Mouse (Mus musculus) R1 (cell line): ENCODE measurements around the gene Fam172a.

Source experiments
- DNase-seq: peaks from one replicate; pipeline ENCODE4 v3.0.0-alpha.2; 2018; ENCODE audit warnings: low read depth, low spot score

Gene Fam172a

DNA sequence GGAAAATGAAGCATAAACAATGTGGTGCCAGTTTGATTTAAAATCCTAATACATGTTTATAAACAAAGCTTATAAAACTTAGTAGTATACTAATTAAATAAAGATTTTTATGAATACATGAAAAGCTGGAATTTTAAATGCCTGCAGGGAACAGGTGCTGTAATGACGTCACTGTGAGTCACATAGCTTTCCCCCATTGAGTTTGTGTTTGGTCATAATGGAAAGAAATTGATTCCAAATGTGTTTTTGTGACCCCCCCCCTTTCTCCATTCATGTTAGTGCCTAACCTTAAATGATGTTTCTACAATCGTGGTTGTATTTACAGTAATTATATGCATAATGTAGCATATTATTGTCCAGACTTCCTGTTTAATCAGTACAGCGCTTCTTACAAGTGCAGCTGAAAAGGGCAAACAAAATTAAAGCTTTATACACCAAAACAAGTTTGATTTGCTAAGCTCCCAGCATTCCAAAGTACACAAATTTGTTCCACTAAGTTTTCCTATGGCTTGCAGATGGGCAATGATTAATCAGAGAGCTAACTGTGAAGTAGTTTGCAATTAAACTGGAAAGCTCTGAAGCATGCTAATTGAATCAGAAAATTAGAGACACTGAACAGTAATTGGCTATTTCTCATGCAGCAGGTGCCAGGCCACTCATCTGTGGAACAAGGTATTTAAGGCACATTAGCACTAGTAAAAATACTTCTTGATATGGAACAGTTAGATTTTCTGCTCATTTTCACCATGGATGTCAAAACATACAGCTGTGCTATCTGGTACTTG lies 398.1 kb downstream of the Fam172a start:
- DNase-seq, result no peak

DNA sequence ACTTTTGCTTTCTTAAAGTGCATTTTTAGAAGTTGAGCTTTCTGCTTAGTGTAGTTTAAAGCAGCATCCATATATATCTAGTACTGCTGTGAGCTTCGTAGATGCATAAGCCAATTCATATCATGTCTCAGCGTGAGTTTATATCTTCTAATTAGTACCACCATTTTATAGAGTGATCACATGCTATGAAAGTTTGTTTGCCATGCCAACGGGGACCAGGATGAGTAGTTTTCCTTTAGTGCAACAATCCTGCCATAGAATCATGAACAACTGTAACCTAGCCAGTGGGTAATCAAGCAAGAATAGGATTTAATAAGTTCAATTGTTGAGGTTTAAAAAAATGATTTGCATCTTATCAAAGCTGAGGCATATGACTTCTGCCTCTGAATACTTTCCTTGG lies 398.8 kb downstream of the Fam172a start:
- no peak for DNase-seq

DNA sequence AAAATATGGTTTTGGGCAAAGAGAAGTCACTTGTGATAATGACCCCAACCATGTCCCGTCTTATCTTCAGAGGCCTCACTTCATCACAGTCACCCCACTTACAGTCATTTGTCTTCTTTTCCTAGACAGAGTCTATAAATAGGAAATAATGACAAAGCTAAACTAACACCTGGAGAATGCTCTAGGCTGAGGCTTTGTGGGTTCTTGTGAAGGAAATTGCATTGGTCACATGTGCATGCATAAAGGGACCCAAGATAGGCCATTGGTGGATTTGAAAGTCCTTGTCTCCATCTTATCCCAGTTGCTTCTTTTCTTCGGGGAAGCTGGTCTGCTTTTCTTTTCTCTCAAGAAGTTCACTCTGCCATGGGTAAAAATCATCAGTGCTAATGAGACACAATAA lies 400.5 kb downstream of the Fam172a start:
- no peak for DNase-seq

DNA sequence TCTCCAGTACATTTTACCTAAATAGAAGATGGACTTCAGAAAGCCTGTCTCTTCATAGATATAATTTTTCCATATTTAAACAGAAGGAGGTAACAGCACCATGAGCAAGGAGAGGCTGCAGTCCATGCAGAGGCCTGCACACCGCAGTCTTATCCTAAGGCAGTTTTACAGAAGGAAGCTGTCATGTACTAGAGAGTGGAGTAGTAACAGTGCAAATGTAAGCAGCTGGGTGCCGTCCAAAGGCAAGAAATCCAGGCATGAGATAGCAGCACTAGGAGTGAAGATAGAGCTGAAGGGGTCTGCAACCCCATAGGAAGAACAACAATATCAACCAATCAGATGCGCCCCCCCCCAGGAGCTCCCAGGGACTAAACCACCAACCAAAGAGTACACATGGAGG lies 403.0 kb downstream of the Fam172a start:
- no peak for DNase-seq

DNA sequence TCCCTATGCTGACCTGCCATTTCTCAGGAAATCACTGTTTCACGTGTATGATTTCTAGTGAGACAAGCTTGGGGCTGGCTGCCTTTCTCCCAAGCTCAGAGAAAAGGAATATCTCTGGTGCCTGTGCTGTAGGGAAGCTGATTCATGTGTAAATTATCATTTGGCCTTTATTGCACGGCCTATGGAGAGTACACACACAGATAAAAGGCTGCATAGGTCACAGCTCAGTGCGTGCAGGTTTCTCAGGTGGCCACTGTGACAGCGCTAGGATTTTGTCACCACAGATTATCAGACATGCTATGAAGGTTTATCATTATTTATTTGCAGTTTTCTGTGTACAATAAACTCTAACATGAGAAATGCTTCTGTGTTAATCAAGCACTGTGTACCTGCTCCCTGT lies 408.8 kb downstream of the Fam172a start:
- no peak for DNase-seq

DNA sequence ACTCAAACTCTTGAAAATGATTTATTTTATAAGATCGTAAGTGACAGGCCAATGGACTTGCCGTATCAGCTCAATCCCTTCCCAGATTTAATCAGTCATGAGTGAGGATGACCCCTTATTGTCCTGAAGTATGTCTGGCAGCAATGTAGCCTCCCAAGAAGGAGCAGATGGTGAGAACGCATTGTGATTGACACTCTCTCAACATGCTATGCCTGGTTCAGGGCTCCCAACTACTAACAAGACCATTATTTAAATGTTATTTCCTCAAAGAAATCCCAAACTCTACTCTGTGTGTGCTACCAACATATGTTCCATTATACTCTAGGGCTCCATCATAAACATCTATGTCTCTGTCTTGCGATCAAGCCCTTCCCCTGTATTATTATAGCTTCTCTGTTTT lies 412.1 kb downstream of the Fam172a start:
- no peak for DNase-seq

DNA sequence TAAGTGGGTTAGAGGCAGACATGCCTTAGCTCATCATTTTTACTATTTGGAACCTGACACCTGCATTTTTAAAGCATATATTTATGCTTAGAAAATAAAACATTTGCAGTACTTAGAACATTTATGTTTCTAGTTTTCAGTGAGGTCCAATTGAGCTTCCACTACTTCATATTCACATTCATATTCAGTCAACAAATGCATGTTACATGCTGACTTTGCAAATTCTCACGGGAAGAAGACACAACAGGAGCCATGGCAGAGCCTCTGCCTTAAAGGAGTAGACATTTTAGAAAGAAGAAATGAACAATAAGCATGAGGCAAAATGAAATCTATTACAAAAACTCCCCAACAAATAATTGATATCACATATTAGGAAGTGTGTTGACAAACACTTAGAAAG lies 416.9 kb downstream of the Fam172a start:
- DNase-seq, result no peak

DNA sequence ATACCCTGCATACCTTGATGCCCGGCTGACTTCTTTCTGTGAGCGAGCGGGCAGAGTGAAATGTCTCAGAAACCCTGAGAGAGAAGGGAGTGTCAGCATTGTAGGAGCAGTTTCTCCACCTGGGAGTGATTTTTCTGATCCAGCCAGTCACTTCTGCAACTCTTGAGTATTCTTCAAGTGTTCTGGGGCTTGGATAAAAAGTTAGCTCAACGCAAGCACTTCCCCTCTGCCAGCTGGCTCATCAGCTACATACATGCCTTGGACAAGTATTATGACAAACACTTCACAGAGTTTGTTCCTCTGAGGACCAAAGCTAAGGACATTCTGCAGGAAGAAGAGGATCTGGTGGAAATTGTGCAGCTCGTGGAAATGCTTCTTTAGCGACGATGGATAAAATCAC lies 420.2 kb downstream of the Fam172a start:
- DNase-seq, result no peak

DNA sequence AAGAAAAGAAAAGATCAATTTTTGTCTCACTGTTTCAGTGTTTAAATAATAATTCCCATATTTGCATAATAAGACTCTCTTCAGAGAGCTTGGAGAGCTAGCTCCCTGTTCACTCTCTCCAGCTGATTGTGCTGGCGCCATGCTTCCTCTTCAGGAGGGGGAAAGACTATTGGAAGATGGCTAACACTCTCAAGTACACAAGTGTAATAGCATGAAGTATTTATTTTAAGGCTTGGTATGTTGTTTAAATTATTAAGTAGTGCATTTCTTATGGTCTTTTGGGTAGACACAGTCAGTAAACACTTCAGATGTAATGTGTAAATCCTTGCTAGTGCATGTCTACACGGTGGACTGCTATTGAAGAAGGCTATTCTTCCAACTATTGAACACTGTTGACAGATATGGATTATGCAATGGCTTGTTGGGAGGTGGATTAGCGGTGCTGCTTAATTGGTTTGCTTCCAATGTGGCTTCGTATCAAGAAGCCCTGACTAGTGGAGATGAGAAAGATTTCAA lies 422.1 kb downstream of the Fam172a start:
- no peak for DNase-seq

DNA sequence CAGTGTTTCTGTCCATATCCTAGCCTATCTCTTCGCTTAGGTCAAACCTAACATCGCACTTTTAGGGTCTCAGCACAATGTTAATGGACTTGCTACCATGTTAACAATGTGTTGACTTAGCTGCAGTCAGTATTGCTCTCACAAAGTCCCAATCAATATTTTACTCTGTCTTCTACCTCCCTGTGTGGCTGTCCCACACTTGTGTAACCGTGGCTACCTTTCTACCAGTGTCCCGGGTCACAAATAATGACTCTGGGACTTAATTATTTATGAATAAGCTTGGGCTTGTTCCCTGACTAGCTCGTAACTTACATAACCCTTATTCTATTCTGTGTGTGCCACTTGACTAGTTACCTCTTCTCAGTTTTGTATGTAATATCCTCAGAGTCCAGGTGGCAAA lies 455.6 kb downstream of the Fam172a start:
- DNase-seq, result no peak

DNA sequence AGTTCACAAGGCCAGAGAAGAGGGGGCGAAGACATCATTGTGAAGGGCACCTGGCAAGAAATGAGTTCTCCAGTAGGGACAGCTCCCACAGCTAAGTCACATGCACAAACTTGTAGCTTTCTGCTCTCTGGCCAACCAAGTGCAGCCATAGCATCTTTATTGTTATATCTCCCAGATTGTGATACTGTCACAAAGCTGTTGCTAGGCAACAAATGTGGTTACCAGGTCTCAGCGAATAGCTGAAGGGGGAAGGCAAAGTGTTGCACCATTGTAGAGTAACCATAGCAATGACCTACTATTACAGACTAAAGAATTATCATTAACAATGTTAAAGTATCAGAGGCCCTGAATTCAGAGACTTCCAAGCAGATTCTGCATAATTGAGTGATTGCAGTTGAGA lies 460.3 kb downstream of the Fam172a start:
- DNase-seq, result peak; percentile 36

DNA sequence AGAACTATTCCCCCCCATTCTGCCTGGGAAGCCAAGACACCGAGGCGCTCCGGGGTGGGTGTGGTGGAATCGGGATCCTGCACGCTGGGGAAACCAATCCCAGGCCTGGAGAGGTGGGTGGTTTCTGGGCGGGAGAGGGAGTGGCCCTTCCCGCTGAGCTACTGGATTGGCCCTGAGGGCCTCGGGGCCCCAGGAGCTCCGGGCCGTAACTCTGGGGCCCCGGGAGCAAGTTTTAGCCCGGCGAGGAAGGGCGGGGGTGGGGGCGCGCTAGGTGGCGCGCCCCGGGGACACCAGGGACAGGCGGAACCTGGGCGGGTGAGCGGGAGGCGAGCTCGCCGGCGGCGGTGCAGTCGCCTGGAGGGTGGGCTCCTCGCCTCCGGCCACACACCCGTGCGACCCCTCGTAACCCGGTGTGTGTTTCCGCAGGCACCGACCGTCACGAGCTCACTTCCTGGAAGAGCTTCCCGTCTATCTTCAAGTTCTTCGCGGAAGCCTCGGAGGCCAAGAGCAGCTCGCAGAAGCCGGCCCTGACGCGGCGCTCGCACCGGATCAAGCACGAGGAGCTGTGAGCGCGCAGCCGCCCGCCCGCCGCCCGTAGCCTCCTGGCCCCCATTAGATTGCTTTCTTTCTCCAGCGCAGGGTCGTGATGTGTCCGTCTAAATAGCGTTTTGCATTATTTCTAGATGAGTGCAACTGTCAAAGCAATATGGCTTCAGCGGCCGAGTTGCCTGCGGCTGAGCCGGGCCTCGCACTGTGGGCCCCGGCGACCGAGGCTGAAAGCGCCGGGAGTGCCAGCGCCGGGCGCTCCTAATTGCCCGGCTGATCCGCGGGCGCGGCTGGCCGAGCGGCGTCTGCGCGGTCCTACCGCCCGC lies 461.5 kb downstream of the Fam172a start:
- peak; percentile 92 for DNase-seq

DNA sequence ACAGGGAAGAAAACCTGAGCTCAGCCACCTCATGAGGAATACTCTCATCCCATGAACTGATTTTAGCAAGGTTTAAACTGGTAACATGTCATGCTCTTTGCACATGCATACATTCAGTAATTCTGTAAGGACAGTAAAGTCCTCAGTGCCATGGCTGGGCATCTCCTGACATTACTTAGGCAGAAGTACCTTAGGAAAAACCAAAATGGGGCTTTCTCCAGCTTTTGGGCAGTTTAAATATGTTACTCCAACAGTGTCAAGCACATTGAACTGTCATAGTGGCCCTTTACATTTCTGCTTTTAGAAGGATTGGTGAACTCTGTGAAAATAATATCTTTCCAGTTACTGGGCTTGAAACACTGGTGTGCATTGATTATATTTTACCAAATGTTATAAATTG lies 463.1 kb downstream of the Fam172a start:
- DNase-seq, result no peak

DNA sequence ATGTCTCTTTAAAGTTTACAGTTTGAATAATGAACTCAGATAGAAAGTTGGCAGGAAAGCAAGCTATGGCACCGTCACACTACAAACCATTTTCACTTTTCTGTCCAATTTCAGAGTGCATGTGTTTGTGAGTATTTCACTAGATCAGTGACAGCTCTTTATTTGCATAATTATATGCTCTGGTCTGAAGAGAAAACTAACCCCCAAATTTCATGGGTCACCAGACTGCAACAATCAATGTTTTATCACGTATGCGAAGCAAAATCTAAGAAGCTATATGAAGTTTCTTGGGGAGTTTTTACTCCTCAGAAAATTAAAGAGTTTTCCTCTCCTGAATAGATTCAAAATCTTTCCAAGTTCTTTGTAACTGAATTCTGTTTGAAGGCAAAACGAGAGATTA lies 466.3 kb downstream of the Fam172a start:
- no peak for DNase-seq

DNA sequence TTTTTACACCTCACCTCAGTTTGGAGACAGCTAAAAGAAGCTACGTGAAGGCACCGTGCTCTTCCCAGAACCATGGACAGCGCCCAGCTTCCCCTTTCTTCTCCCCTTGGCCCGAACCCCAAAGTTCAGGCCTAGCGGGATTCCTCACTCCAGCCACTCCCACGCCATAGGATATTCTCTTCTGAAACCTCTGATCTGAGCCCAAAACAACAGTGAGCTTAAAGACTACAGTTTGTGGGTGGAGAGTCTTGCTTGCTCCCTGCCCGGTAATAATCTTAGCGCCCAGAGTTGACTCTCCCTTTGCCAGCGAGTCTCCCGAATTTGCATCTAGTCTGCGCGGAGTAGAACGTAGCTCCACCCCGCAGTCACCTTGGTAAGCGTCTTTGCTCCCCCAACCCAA lies 469.5 kb downstream of the Fam172a start:
- DNase-seq, result peak; percentile 58

DNA sequence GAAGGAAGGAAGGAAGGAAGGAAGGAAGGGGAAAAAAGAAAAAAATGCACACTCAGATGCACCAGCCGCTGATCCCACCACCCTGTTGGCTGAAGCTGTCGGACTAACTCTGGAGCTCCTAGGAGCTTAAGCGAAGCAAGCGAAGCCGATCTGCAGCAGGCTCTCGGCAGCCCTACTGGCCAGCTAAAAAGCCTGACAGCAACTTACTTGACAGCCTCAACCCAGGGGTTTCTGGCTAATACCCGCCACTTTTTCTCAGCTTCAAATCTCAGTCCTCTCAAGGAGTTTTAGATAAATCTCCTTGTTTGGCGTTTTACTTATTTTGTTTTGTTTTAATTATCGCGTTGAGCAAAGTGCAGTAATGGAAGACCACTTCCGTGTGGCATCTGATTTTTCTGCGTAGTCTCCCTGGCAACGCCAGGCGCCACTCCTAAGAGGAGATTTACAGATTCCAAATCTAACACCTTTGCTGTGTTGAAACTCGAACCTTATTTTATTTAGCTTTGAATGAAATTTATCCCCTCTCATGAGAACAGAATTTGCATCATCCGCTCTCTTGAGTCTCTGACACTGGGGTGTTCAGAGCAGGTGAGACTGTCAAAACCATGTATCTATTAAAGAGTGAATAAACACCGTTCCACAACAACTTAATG lies 470.3 kb downstream of the Fam172a start:
- DNase-seq, result no peak

DNA sequence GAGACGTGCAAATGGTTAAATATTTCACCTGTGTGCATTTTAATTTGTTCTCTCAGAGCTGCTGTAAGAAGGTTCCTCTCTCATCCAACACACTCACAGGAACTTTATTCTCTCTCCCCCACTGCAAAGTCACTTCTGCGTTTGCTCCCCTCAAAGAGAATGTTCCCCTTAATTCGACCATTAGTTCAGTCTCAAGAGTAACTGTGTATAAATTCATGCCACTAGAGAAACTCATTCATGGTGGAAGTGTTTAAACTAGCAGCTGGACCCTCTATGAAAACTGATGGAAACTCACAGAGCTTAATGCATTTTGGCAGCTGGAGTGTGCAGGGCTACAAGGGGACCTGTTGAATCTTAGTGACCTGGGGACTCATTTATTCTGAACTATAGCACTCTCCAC lies 471.0 kb downstream of the Fam172a start:
- no peak for DNase-seq

DNA sequence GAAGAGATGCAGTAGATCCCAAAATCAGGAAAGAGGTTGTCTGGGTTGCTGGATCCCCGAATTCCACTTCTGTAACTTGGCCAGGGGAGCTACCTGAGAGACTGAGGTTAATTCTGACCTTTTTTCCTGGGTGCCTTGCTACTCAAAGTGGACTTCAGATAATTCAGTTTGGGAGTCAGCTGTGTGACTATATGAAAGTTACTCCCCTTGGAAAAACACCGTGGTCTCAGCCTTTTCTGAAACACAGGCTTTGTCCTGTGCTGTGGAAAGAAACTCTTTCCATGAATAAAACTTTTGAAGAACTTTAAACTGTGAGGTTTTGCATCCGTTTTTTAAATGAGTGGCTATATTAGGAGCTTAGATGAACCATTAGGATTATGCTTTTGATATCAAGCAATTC lies 472.4 kb downstream of the Fam172a start:
- no peak for DNase-seq

DNA sequence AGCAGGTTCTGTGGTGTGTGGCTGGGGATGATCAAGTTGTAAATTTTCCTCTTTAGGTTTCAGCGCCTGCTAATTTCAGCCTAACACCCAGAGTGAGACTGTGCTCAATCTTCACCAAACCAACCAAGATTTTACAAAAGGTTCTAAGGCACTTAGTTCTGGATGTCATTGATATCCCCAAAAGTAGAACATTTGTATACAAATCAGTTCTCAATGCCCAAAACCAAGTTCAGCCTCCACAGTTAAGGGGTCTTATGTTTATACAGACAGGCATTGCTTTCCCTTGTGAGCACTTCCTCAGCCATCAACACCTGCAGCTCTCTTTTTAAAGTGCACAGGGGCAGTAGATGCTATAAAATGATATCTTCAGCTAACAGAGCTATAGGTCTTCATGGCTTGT lies 473.1 kb downstream of the Fam172a start:
- no peak for DNase-seq

DNA sequence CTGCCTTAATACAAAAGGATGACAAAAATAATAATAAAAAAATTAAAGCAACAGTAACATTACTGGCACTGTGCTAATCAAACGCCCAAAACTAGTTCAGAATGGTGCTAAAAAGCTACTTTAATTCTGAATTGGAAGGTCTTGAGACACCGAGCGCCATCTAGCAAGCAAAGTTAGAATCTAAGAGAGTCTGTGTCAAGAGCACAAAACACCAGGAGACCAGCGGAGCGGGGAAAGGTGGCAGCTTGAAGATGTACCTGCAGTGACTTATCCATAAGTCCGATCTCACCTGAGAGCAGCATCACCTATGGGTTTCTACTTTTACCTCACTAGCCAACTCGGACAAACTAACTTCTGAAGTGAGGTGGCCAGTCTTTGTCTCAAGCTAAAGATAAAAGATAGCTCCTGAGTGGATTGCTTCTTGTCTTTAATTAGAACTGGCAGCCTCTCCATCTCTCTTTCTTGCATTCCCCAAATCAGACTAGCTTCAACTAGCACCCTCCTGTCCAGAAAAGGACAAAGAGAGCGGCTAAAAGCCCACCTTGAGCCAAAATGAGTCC lies 474.1 kb downstream of the Fam172a start:
- DNase-seq, result peak; percentile 29

DNA sequence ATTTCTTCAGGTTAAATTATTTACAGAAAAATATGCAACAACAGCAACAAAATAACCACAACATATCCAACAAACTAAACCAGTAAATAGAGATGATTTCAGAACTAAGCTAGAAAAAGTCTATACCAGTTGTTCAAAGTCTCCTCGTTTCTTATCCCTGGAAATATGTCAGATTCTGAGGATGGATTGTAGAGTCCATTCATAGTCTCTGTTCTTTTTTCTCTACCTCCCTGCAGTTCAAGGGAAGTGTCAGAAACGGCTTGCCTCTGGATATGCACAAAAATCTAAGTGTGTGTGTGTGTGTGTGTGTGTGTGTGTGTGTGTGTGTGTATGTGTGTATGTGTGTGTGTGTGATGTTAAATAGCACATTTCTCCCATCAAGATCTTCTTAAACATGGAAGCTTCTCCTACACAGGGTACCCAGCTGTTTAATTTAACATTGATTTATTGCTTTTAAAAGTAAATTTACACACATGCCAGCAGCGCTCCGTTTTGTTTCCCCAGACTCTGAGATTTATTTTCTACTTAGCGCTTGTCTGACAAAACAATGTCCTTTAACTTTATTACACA lies 475.6 kb downstream of the Fam172a start:
- DNase-seq, result no peak

DNA sequence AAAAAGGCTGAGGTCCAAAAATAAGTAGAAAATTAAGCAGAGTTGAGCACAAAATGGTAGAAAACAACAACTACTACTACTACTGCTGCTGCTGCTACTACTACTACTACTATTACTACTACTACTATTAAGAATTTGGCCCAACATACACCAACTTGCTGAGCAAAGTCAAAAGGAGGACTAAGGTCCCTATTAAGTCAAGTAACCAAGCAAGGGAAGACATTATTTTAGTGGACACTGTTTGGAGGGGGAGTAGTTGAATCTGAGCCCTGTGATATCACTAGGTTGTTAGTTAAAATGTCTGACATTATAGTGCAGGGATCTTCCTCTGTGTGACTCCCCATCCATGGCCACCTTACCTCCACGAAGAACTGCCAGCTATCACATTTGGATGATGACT lies 476.2 kb downstream of the Fam172a start:
- DNase-seq, result no peak
